Mouse (Mus musculus) mesoderm, embryonic 11.5 days (tissue): ENCODE measurements around the gene Csf1.
"Not testable (repeated sequence)": the region's sequence is repeated elsewhere in the genome, so short reads cannot be mapped to it uniquely, and the experiment has no call there.

Experiments used
- DNase-seq: peaks from one replicate; pipeline ENCODE4 v3.0.0-alpha.2; 2012; ENCODE audit warnings: low read depth, low spot score

The Csf1 gene

GRCm38 (mm10) chr3:107749446-107749845, 10.8 kb downstream of the Csf1 start:
- DNase-seq: no peak

GRCm38 (mm10) chr3:107748260-107748955, 11.9 kb downstream of the Csf1 start:
- no peak for DNase-seq

GRCm38 (mm10) chr3:107746026-107746425, 14.2 kb downstream of the Csf1 start:
- DNase-seq: no peak

- no peak for DNase-seq
Observed at GRCm38 (mm10) chr3:107743650-107744049, 16.6 kb downstream of the Csf1 start.

GRCm38 (mm10) chr3:107743107-107743506, 17.2 kb downstream of the Csf1 start:
- DNase-seq: no peak

GRCm38 (mm10) chr3:107742071-107742710, 18.1 kb downstream of the Csf1 start:
- DNase-seq: no peak

GRCm38 (mm10) chr3:107741387-107741786, 18.9 kb downstream of the Csf1 start:
- no peak for DNase-seq

- DNase-seq: peak; percentile 89
Observed at GRCm38 (mm10) chr3:107740578-107741207, 19.6 kb downstream of the Csf1 start.

GRCm38 (mm10) chr3:107739966-107740365, 20.3 kb downstream of the Csf1 start:
- DNase-seq: no peak

GRCm38 (mm10) chr3:107739456-107739855, 20.8 kb downstream of the Csf1 start:
- no peak for DNase-seq

- no peak for DNase-seq
Observed at GRCm38 (mm10) chr3:107738620-107739019, 21.6 kb downstream of the Csf1 start.

- no peak for DNase-seq
Observed at GRCm38 (mm10) chr3:107737609-107738190, 22.6 kb downstream of the Csf1 start.

- DNase-seq: not testable (repeated sequence)
Observed at GRCm38 (mm10) chr3:107735620-107736019, 24.6 kb downstream of the Csf1 start.

GRCm38 (mm10) chr3:107733329-107733728, 26.9 kb downstream of the Csf1 start:
- DNase-seq: no peak

- no peak for DNase-seq
Observed at GRCm38 (mm10) chr3:107730236-107730635, 30.0 kb downstream of the Csf1 start.

- no peak for DNase-seq
Observed at GRCm38 (mm10) chr3:107728509-107728908, 31.8 kb downstream of the Csf1 start.

- DNase-seq: no peak
Observed at GRCm38 (mm10) chr3:107715971-107716370, 44.3 kb downstream of the Csf1 start.

- no peak for DNase-seq
Observed at GRCm38 (mm10) chr3:107714276-107714933, 45.9 kb downstream of the Csf1 start.

- no peak for DNase-seq
Observed at GRCm38 (mm10) chr3:107712081-107712480, 48.2 kb downstream of the Csf1 start.

GRCm38 (mm10) chr3:107709156-107709555, 51.1 kb downstream of the Csf1 start:
- no peak for DNase-seq

- no peak for DNase-seq
Observed at GRCm38 (mm10) chr3:107707239-107707638, 53.0 kb downstream of the Csf1 start.

GRCm38 (mm10) chr3:107706164-107706563, 54.1 kb downstream of the Csf1 start:
- no peak for DNase-seq
